Mouse (Mus musculus): Measurements from ENCODE around the gene Ppp2r5e.

DNA sequence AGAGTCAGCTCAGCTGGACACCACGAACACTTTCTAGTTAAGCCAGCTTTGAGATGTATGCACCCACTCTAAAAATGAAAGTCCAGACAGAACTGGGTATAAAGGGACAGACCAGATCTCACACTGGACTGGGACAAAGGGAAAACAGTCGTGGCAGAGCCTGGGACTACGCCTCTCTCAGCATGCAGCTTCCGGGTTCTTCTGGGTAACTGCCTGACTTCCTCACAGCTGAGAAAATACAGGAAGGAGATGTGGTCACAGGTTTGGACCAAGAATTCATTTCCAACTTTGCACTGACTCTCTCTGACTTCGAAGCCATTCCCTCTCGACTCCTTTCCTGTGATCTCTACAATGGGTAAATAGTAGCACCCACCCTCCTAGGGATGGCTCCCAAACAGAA is 181.1 kb downstream of the Ppp2r5e start:
- TF ChIP-seq GATA1 (IDR thresholded peaks at IDR 0.05; ENCODE audit: borderline replicate concordance, low read length) (no peak), FLI1 (IDR thresholded peaks at IDR 0.05; ENCODE audit: low read length) (no peak)
